Mouse (Mus musculus) brain, embryonic 14.5 days (tissue): Measurements from ENCODE around the gene Pfkl. TPM values are rescaled to one million over a fixed set of nuclear protein-coding genes. Genes with fewer than 3 reads are reported as not detected.
"Not testable (repeated sequence)": the region's sequence is repeated elsewhere in the genome, so short reads cannot be mapped to it uniquely, and the experiment has no call there.

Experiments used
- DNase-seq: peaks from one replicate; pipeline ENCODE4 v3.0.0-alpha.2; 2011; ENCODE audit warnings: low read depth
- CTCF ChIP-seq: fragments of 200-500 bp; IDR thresholded peaks from 2 replicates; pipeline ENCODE4 v1.5.1; 2012; ENCODE audit warnings: inconsistent platforms, mild to moderate bottlenecking, moderate library complexity, borderline replicate concordance; ENCODE audit not compliant: insufficient read depth, insufficient read length; ENCODE audit errors: extremely low read depth
- POLR2A ChIP-seq: fragments of 200-500 bp; IDR thresholded peaks from 2 replicates; pipeline ENCODE4 v1.6.1; 2012; ENCODE audit warnings: mild to moderate bottlenecking, inconsistent platforms, borderline replicate concordance; ENCODE audit not compliant: poor library complexity, insufficient read depth, insufficient read length, severe bottlenecking; ENCODE audit errors: extremely low read depth
- polyA plus RNA-seq: library from polyadenylated mRNA; depleted of rRNA; stranded (reverse); fragments of >200 nt; gene quantifications from 2 replicates; pipeline ENCODE4 v1.2.3, GENCODE M21; 2012; rRNA removed

Pfkl gene
- polyA plus RNA-seq, 1 experiment, result 146 TPM

DNA sequence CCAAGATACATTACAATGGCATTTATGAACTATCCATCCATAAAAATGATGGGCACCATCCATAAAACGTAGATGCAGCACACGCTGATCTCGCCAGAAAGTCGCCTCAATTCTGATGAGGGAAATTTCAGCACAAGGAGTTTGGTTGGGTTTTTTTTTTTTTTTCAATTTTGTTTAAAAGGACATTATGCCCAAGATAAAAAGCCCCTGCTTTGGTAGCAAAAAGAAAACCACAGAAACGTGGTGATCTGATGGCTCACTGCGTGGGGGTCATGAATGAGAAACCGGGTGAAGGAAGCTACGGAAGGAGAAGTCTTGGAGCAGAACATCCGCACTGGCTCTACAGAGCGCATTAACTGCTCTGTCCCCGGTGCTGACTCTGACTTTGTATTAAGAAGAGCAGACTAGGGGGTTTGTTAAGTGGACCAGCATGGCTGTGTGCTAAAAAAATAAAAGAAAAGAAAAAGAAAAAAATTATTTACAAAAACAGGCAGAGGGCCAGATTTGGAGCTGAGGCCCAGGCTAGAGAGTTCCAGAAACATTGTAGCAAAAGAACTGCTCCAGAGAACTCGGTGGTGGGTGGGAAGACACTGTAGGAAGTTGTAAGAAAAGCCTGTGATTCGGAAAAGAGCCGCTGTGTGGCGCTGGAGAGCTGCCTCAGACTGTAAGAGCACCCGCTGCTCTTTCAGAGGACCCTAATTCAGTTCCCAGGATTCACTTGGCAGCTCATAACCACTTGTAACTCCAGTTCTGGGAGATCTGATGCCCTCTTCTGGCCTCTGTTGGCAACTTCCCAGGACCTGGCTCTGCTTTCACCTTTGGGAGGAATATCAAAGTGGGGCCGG, 38.0 kb downstream of the Pfkl start:
- DNase-seq, result peak; percentile 17

DNA sequence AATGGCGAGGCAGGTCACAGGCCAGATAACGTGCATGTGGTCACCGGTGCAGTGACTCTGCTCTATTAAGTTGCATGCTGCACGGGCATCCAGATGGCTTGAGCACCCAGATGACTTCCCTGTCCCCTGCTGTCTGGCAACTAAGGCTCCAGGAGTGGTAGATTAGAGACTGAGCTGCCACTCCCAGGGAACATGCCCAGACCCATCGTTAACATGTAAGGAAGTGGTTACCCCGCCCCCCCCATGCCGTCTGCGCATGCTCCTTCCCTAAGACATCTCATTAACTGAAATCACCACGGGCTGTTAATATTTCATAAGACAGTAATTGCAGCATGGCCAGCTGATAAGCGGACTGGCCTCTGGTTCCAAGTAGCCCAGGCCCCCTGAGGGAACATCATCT, 38.7 kb downstream of the Pfkl start:
- peak; percentile 30 for DNase-seq
- TF ChIP-seq CTCF (no peak), POLR2A (no peak)

More for the DNA sequence above, 38.0 kb downstream of the Pfkl start:
- TF ChIP-seq CTCF (peak; percentile 40; the same call in 1 of the 2 replicates), POLR2A (no peak)

DNA sequence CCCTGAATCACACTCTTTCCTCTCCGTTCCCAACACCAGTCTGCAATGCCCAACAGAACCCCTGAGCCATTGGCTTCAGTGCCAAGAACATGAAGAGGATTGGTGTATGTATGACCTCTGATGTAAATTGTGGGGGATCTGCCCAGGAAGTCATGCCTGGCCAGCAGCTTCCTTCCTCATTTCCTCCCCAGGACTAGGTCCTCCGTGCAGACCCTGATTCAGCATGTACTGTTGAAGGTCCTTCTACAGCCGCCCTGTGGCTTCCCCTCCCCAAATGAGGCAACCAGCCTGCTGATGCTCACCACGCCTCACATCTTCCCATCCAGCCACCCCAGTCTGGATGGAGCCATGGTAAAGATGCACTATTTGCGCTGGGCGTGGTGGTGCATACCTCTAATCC, 39.4 kb downstream of the Pfkl start, which contains the start of gene Trpm2:
Gene Trpm2 (minus strand): TSS at position 83 of the 400 bp plus-strand sequence.
- DNase-seq, result no peak
- TF ChIP-seq POLR2A (no peak), CTCF (no peak)

DNA sequence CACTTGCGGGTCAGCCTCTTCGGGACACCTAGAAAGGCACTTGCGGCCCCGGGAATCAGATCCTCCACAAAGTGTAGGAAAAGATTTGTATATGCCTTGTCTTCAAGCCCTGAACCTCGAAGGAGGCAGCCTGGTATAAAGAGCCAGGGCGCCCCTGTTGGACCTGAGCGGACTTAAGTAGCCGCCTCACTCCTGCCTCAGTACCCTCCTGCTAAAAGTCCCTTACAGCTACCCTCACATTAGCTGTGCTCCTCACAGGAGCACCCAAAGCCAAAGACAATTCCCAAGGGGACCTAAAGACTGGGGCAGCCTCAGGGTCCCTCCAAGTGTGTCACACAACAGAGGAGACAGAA, 39.9 kb downstream of the Pfkl start:
- DNase-seq, result no peak
- TF ChIP-seq CTCF (no peak), POLR2A (no peak)

DNA sequence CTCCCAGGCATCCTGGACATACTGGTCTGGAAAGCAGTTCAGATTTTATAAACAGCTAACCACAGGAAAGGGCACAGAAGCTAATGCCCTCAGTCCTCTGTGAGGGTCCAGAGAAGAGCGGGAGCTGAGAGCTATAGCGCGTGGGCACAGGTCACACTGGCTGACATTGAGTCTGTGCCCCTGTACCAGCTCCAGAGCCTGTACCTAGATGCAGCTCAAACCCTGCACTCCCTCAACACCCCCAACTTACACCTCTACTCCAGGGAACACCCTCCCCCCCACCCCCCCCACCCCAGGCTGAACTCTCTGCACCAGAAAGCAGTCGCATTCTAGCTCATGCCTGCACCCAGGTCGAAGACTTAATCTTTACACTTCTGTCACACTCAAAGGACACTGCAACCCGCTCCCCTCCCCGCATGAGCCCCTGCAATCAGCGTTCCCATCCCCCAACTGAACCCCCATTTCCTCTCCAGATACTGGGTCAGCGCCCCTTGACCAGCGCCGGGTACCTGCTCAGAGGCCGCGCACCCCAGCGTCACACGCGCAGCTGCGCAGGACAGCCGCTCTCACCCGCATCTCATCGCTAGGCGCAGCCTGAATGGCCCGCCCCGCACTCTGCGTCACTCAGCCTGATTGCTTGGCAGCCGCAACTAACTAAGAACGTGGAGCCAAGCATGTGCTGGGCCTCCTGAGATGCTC, 40.5 kb downstream of the Pfkl start:
- TF ChIP-seq POLR2A (no peak), CTCF (no peak)
- DNase-seq, result peak; percentile 82

DNA sequence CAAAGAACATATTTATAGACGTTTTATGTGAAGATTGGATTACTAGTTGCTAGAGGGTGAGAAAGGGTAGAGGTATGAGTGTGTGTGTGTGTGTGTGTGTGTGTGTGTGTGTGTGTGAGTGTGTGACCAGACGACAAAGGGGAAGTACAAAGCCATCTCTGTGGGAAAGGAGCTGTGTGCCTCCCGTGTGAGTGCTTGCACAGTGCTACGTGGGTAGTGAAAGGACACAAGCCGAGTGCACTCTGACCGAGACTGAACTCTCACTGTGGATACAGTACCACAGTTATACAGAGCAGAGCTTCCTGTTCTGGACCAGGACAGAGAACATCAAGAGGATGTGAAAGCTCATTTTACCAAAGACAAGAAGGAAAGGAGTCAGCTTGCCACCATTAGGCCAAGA, 45.9 kb downstream of the Pfkl start:
- DNase-seq, result no peak
- TF ChIP-seq CTCF, result no peak
- no peak for TF ChIP-seq POLR2A

DNA sequence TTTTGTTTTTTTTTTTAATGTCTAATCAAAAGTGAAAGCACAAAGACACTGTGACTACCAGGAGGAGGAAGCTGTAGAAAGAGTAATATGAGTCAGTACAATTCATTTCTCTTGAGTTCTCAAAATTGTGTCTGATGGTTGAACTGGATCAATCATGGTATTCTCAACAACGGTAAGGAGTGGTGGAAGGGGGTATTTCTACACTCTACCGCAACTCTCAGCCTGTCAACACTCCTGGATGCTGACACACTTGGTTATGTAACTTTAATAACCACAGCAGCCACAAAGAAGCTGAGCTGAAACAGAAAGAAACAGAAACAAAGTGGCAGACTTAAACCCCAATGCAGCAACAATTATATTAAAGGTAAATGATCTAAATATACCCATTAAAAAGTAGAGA, 47.2 kb downstream of the Pfkl start:
- DNase-seq, result no peak
- TF ChIP-seq CTCF (no peak), POLR2A (no peak)

DNA sequence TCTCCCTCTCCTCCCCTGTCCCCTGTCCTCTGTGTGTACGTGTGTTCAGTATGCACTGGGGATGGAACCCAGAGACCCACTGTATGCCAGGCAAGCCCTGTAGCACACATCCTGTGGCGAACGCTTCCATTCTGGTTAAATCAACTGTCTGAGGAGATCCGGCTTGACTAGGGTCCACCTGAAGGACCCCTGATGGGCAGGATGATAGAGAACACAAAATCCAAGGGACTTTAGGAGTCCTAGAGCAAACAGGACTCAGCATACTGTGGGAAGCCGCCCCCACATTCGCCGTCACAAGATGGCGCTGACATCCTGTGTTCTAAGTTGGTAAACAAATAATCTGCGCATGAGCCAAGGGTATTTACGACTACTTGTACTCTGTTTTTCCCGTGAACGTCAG, 59.4 kb downstream of the Pfkl start:
- DNase-seq, result not testable (repeated sequence)

DNA sequence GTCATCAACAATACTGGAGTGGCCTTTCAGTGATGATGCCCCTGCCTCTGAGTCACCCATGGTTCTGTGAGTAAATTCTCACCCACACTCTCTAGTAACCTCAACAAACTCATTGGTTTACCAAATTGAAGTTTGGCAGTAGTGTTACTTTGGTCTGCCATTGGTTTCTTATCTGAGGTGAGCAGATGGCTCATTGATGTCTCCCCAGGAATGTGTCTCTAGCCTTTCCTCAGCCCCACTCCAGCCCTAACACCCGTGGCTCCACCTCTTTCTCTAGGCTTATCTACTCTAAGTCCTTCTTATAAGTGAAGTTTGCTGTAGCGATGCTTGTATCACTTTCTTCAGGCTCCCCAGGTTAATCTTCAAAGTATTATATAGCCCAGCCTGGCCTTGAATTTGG, 70.2 kb downstream of the Pfkl start:
- TF ChIP-seq POLR2A (no peak), CTCF (no peak)
- no peak for DNase-seq

Other genes starting within 250 kb of the Pfkl start
- gene Gm3238, start 238.8 kb downstream of the Pfkl start, polyA plus RNA-seq, result not detected in 2 replicates
- not detected in 2 replicates for gene Gm7138, start 233.1 kb downstream of the Pfkl start, polyA plus RNA-seq
- gene Gm3250, start 227.5 kb downstream of the Pfkl start, polyA plus RNA-seq, result not detected in 2 replicates
- gene Gm7137, start 221.9 kb downstream of the Pfkl start, polyA plus RNA-seq, result not detected in 2 replicates
- not detected in 2 replicates for gene Gm9639, start 215.0 kb downstream of the Pfkl start, polyA plus RNA-seq
- not detected in 2 replicates for gene Gm19668, start 210.9 kb downstream of the Pfkl start, polyA plus RNA-seq
- gene Gm9507, start 198.2 kb downstream of the Pfkl start, polyA plus RNA-seq, result not detected in 2 replicates
- 0.14 TPM in 1 of 2 replicates, not detected in the other for gene Gm2696, start 195.4 kb downstream of the Pfkl start, polyA plus RNA-seq
- not detected in 2 replicates for gene Krtap10-4, start 183.0 kb downstream of the Pfkl start, polyA plus RNA-seq
- not detected in 2 replicates for gene Krtap10-10, start 174.1 kb downstream of the Pfkl start, polyA plus RNA-seq
- gene Gm36176, start 163.3 kb downstream of the Pfkl start, polyA plus RNA-seq, result not detected in 2 replicates
- 0.10 TPM in 1 of 2 replicates, not detected in the other for gene Gm10318, start 157.2 kb downstream of the Pfkl start, polyA plus RNA-seq
- not detected in 2 replicates for gene Gm3285, start 148.1 kb downstream of the Pfkl start, polyA plus RNA-seq
- 9.5 and 15.3 TPM in 2 replicates for gene Lrrc3, start 107.5 kb downstream of the Pfkl start, polyA plus RNA-seq
- gene Trpm2, start 39.5 kb downstream of the Pfkl start, polyA plus RNA-seq, result 6.3 and 6.5 TPM in 2 replicates
- 54.5 and 68.2 TPM in 2 replicates for gene 1810043G02Rik, start 31.6 kb downstream of the Pfkl start, polyA plus RNA-seq
- not detected in 2 replicates for gene Dnmt3l, start 31.9 kb upstream of the Pfkl start, polyA plus RNA-seq
- gene Aire, start 33.5 kb upstream of the Pfkl start, polyA plus RNA-seq, result 0.55 and 0.74 TPM in 2 replicates
- 1.2 and 1.3 TPM in 2 replicates for gene Icosl, start 59.2 kb upstream of the Pfkl start, polyA plus RNA-seq
- gene D10Jhu81e, start 159.7 kb upstream of the Pfkl start, polyA plus RNA-seq, result 60.2 and 75.5 TPM in 2 replicates
- 18.7 and 19.6 TPM in 2 replicates for gene Pwp2, start 175.1 kb upstream of the Pfkl start, polyA plus RNA-seq
- gene Trappc10, start 234.6 kb upstream of the Pfkl start, polyA plus RNA-seq, result 61.0 and 65.5 TPM in 2 replicates